Comparison of ENCODE assay signal across 25 mouse cellular contexts in the genomic region with DNA sequence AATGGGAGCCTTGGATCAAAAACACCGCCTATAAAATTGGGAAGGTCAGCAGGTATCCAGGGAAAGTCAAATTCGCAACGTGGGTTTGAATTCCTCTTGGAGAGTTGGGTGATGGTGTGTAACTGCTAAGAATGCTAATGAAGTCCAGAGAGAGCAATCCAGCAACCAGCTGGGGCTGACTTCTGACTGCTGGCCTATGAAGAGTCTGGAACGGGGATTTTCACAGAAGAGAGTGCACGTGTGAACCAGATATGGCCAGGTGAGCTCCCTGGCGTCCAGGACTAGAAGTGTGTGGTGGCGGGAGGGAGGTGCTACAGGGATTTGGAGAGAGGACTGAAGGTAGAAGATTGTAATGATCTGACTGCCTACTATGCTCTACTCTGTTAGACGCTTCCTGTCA. TPM values are rescaled to one million over a fixed set of nuclear protein-coding genes. Genes with fewer than 3 reads are reported as not detected.
"Had no signal": no experiment of that assay in that cellular context is flagged by ENCODE, and none has a peak within 500 bp of the region (broad histone marks: within the 10 kb centered on the region; RNA-seq: fewer than 3 reads in every experiment).

No protein-coding gene starts in this region.

- H3K9me3 ChIP-seq: intestine, embryonic 15.5 days; limb, embryonic 12.5 days; limb, embryonic 15.5 days; midbrain, embryonic 12.5 days; midbrain, embryonic 15.5 days; neural tube, embryonic 12.5 days; neural tube, embryonic 15.5 days; stomach, embryonic 15.5 days had no signal

- DNase-seq: left cerebral cortex, postnatal 4 days; liver, postnatal 0 days; lung, embryonic 14.5 days; retina, postnatal 1 day; right cerebral cortex, postnatal 25 days; spleen, adult 18-20 months; thymus, postnatal 25 days had no signal

- H3K27ac ChIP-seq: intestine, embryonic 15.5 days; limb, embryonic 12.5 days; limb, embryonic 15.5 days; liver, embryonic 14.5 days; macrophage; midbrain, embryonic 12.5 days; midbrain, embryonic 15.5 days; neural tube, embryonic 12.5 days; neural tube, embryonic 15.5 days; stomach, embryonic 15.5 days had no signal

- H3K9ac ChIP-seq: intestine, embryonic 15.5 days; limb, embryonic 12.5 days; limb, embryonic 15.5 days; liver, embryonic 14.5 days; liver, postnatal 0 days; lung, embryonic 14.5 days; midbrain, embryonic 12.5 days; midbrain, embryonic 15.5 days; neural tube, embryonic 12.5 days; neural tube, embryonic 15.5 days; stomach, embryonic 15.5 days had no signal

- H3K4me2 ChIP-seq: intestine, embryonic 15.5 days; limb, embryonic 12.5 days; limb, embryonic 15.5 days; liver, embryonic 11.5 days; lung, embryonic 14.5 days; midbrain, embryonic 12.5 days; midbrain, embryonic 15.5 days; neural tube, embryonic 12.5 days; neural tube, embryonic 15.5 days; stomach, embryonic 15.5 days had no signal

- H3K36me3 ChIP-seq: intestine, embryonic 15.5 days; limb, embryonic 12.5 days; limb, embryonic 15.5 days; midbrain, embryonic 12.5 days; midbrain, embryonic 15.5 days; neural tube, embryonic 12.5 days; neural tube, embryonic 15.5 days; stomach, embryonic 15.5 days had no signal

- H3K4me3 ChIP-seq: intestine, embryonic 15.5 days; limb, embryonic 12.5 days; limb, embryonic 15.5 days; midbrain, embryonic 12.5 days; midbrain, embryonic 15.5 days; neural tube, embryonic 12.5 days; neural tube, embryonic 15.5 days; stomach, embryonic 15.5 days had no signal

- ATAC-seq: intestine, embryonic 15.5 days; liver, postnatal 0 days; lung, postnatal 0 days; midbrain, embryonic 15.5 days had no signal

RNA-seq across cellular contexts. Expression of a gene that starts 3.9 kb away (rescaled TPM):
- polyA plus RNA-seq: thymus, postnatal 0 days had no signal

RNA-seq across cellular contexts. Expression of a gene that starts 24.2 kb away (rescaled TPM):
- total RNA-seq: layer of hippocampus, adult 18-20 months; layer of hippocampus, postnatal 14 days; left cerebral cortex, adult 8-10 months; left cerebral cortex, postnatal 14 days; left cerebral cortex, postnatal 4 days; megakaryocyte, adult 5-6 weeks had no signal
- polyA plus RNA-seq: intestine, embryonic 15.5 days; limb, embryonic 12.5 days; limb, embryonic 15.5 days; liver, embryonic 11.5 days; liver, embryonic 14.5 days; liver, postnatal 0 days; lung, embryonic 14.5 days; lung, postnatal 0 days; macrophage; midbrain, embryonic 12.5 days; midbrain, embryonic 15.5 days; neural tube, embryonic 12.5 days; neural tube, embryonic 15.5 days; stomach, embryonic 15.5 days; thymus, postnatal 0 days had no signal
